Mouse (Mus musculus) kidney, postnatal 0 days (tissue): ENCODE results near the gene Cd80. TPM values are rescaled to one million over a fixed set of nuclear protein-coding genes. Genes with fewer than 3 reads are reported as not detected.

Experiments used
- ATAC-seq: fragments of 200-750 bp; cut with Nextera tagmentation; replicated peaks from 2 replicates; pipeline ENCODE4 v1.8.0; 2017; ENCODE audit warnings: low read depth, moderate number of reproducible peaks, moderate TSS enrichment, moderate library complexity; ENCODE audit not compliant: low FRiP score
- DNase-seq: peaks from one replicate; pipeline ENCODE4 v3.0.0-alpha.2; 2016; ENCODE audit warnings: low spot score
- H3K27ac ChIP-seq: fragments of 300-500 bp; sonication (generic); 2 replicates; pipeline ENCODE4 v1.5.1; 2014; ENCODE audit warnings: mild to moderate bottlenecking
- H3K27me3 ChIP-seq: fragments of 300-500 bp; sonication (generic); 2 replicates; pipeline ENCODE4 v1.6.1; 2014; ENCODE audit warnings: low read length, mixed read lengths; ENCODE audit not compliant: insufficient read depth
- H3K36me3 ChIP-seq: fragments of 300-500 bp; sonication (generic); 2 replicates; pipeline ENCODE4 v1.6.1; 2014; ENCODE audit warnings: low read length, mixed read lengths; ENCODE audit not compliant: insufficient read depth
- H3K4me1 ChIP-seq: fragments of 300-500 bp; sonication (generic); replicated peaks from 2 replicates; pipeline ENCODE4 v1.6.1; 2014; ENCODE audit warnings: antibody characterized with exemption, low read length, mixed read lengths; ENCODE audit not compliant: insufficient read depth
- H3K4me2 ChIP-seq: fragments of 300-500 bp; sonication (generic); 2 replicates; pipeline ENCODE4 v1.6.1; 2014; ENCODE audit warnings: mild to moderate bottlenecking, low read length, moderate library complexity, mixed read lengths
- H3K4me3 ChIP-seq: fragments of 300-500 bp; sonication (generic); replicated peaks from 2 replicates; pipeline ENCODE4 v1.5.1; 2014; ENCODE audit warnings: low read depth, low read length
- H3K9ac ChIP-seq: fragments of 300-500 bp; sonication (generic); 2 replicates; pipeline ENCODE4 v1.6.1; 2014; ENCODE audit warnings: low read depth, low read length
- H3K9me3 ChIP-seq: fragments of 300-500 bp; sonication (generic); replicated peaks from 2 replicates; pipeline ENCODE4 v1.6.1; 2016; ENCODE audit warnings: low read length, inconsistent platforms, mixed read lengths
- CTCF ChIP-seq: IDR thresholded peaks from 2 replicates; pipeline ENCODE4 v1.5.1; 2016; ENCODE audit warnings: antibody characterized with exemption, low read depth, mild to moderate bottlenecking, moderate library complexity
- WGBS: fragments of 180-500 bp; shearing (Covaris S2); extraction: QIAGEN DNeasy Blood & Tissue Kit; methylation state at CpG from one replicate; pipeline ENCODE4 v1.1.7; 2014; 5-methylcytosine and 5-hydroxymethylcytosine counted together
- polyA plus RNA-seq: library from polyadenylated mRNA; unstranded; fragments of >200 nt; fragmentation: Nextera tagmentation; extraction: Ambion mirVana; gene quantifications from 2 replicates; pipeline ENCODE4 v1.2.1, GENCODE M21; 2015

Gene Cd80
- polyA plus RNA-seq, 1 experiment from 2014 or later, result 0.20 TPM

DNA sequence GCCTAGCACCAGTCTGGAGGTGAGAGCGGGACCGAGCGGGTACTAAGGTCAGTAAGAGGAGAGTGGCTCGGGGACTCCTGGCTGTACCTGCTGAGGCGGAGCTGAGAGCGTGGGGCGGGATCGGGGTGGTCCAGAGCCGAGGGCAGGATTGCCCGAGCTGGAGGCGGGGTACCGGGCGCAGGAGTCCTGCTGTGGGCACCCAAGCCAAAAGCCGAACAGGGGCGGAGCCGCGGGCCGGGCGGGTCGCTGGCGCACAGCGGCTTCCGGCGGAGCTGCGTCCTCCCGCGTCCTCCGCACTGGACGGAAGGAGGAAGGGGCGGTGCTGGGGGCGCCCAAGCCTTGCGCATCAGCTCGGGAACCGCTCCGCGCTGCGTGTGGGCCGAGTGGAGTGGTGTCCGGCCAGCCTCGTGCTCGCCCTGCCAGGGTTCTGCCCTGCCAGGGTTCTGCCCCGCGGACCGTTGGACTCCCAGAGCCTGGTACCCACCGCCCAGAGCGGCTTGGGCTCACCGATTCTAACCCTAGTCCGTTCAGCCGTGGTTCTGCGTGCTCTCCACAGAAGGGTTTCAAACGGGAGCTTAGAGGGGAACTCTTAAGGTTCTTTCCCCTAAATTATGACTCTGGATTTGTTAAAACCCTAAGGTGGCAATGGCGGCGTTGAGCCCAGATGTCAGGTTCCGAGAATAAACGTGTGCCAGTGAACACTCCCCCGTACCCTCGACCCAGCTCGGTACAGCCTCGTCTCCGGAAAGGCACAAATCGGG is 2.7 kb upstream of the Cd80 start, which contains the start of gene Adprh:
Gene Adprh (minus strand): TSS at position 262 of the 761 bp plus-strand sequence.
- Histone ChIP-seq H3K4me1 (0 out of 2 replicates have a peak, but pooled peaks cover 4% of the 10 kb centered on the region), H3K27ac (peak within 1 kb of the TSS; percentile 97), H3K9ac (peak within 1 kb of the TSS; percentile 89), H3K4me2 (peak within 1 kb of the TSS; percentile 90), H3K27me3 (no peaks in the 10 kb centered on the region), H3K36me3 (0 out of 2 replicates have a peak, but pooled peaks cover 5% of the 10 kb centered on the region), H3K9me3 (no peaks in the 10 kb centered on the region), H3K4me3 (peak within 1 kb of the TSS; percentile 63)
- ATAC-seq (peak; percentile 97), DNase-seq (peak; percentile 95)
- under 1% methylated on average over 52 of the region's 61 CpGs for WGBS
- TF ChIP-seq CTCF, result no peak; the same call in 1 of the 2 replicates

DNA sequence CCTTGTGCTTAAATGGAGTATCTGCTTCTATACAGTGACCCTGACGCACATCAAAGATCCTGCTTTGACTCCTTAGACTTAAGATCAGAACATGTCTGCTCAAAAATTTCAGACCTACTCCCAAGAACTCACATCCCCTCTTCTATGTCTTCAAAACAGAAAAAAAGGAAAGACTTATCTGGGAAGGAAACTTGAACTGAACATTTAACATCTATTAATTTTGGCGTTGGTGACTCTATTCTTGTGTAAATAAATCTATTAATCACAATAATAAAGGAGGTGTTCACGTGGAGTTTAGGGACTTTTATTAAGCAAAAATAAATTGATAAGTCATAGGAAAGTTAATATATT is 2.2 kb upstream of the Cd80 start:
- Histone ChIP-seq H3K27ac (peak overlapping the region; percentile 97), H3K9ac (peak overlapping the region; percentile 89), H3K4me2 (peak overlapping the region; percentile 90), H3K9me3 (no peaks in the 10 kb centered on the region), H3K36me3 (0 out of 2 replicates have a peak, but pooled peaks cover under 1% of the 10 kb centered on the region), H3K4me1 (0 out of 2 replicates have a peak, but pooled peaks cover 4% of the 10 kb centered on the region), H3K27me3 (no peaks in the 10 kb centered on the region), H3K4me3 (peak overlapping the region; percentile 63)
- no peak for ATAC-seq
- no peak for DNase-seq
- WGBS, result 20% methylated on average over 3 of the region's 3 CpGs
- TF ChIP-seq CTCF, result no peak

DNA sequence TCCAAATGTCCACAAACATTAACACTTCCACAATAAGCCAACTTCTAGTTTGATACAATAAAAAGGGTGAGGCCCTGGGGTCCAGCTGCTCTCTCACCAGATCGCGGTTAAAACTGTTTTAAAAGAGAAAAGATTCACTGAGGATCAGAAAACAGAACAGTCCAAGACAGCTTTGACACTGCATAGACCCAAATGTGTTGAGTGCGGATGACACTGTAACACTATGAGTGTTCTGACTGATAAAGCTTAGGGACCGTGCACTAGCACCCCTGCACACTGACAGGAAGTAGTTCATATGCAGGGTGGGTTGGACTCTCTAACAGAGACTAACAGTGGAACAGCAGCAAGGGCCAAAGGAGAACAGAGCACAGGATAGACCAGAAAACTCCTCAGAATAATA is 1.4 kb upstream of the Cd80 start:
- no peaks in the 10 kb centered on the region for H3K27me3 ChIP-seq
- H3K9ac ChIP-seq, result no peak overlapping the region
- no peak overlapping the region for H3K4me3 ChIP-seq
- no peak for DNase-seq
- H3K4me2 ChIP-seq, result no peak overlapping the region
- H3K9me3 ChIP-seq, result no peaks in the 10 kb centered on the region
- no peak for TF ChIP-seq CTCF
- 92% methylated on average over 4 of the region's 4 CpGs for WGBS
- no peak for ATAC-seq
- no peaks in the 10 kb centered on the region for H3K36me3 ChIP-seq
- H3K4me1 ChIP-seq, result 0 out of 2 replicates have a peak, but pooled peaks cover 4% of the 10 kb centered on the region
- no peak overlapping the region for H3K27ac ChIP-seq

GRCm38 (mm10) chr16:38454533-38455254 is 667 bp upstream of the Cd80 start:
- 71% methylated on average over 11 of the region's 11 CpGs for WGBS
- no peak for ATAC-seq

DNA sequence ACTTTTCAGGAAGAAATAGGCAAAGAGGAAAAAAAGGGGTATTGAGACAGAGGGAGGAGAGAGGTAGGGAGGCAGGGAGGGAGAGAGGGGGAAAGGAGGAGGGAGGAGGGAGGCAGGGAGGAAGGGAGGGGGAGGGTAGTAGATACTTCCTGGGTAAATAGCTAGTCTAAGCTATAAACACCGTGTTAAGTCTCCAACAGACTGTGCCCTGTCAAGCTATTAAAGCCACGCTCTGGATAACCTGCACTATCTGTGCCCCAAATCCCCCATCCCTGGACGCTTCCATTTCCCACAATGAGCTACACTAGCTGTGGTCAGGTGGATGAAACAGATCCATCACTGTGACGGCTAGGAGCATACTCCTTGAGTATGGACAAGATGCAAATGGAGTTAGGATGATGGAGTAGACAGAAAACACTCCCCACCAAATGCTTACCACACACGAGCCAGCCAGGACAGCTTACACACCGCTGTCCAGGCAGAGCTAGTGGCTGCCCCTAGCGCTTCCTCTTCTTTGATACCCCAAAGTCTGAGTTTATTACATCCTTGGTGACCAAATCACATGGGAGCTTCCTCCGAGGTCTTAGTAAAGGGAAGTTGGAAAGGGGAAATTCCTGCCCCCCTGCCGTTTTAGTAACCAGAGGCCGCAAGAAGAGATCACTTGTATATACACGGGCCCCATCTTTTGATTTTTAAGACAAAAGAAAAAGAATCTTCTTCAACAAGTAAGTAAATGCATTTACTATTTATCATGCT is 1.6 kb downstream of the Cd80 start:
- TF ChIP-seq CTCF, result no peak
- WGBS, result 49% methylated on average over 11 of the region's 11 CpGs
- ATAC-seq (no peak), DNase-seq (no peak)
- Histone ChIP-seq H3K27ac (no peak overlapping the region), H3K9ac (no peak overlapping the region), H3K4me2 (no peak overlapping the region), H3K4me1 (no peaks in the 10 kb centered on the region), H3K4me3 (no peak overlapping the region), H3K9me3 (no peaks in the 10 kb centered on the region), H3K27me3 (no peaks in the 10 kb centered on the region), H3K36me3 (no peaks in the 10 kb centered on the region)

More at GRCm38 (mm10) chr16:38454533-38455254, 667 bp upstream of the Cd80 start:
- Histone ChIP-seq H3K27ac (no peak overlapping the region), H3K4me2 (no peak overlapping the region), H3K36me3 (no peaks in the 10 kb centered on the region), H3K27me3 (no peaks in the 10 kb centered on the region), H3K9ac (no peak overlapping the region), H3K9me3 (no peaks in the 10 kb centered on the region), H3K4me3 (no peak overlapping the region), H3K4me1 (0 out of 2 replicates have a peak, but pooled peaks cover 4% of the 10 kb centered on the region)
- no peak for DNase-seq
- TF ChIP-seq CTCF, result no peak
